Comparison of ENCODE assay signal across 8 mouse cellular contexts in genomic region chr2:38375606-38376304, GRCm38 (mm10). TPM values are rescaled to one million over a fixed set of nuclear protein-coding genes. Genes with fewer than 3 reads are reported as not detected.
DNase-seq lines count a peak whose midpoint lies in the region; ATAC-seq and TF ChIP-seq lines count a peak whose summit lies in the region.

No protein-coding gene starts in this region.

- H3K27ac ChIP-seq in liver, postnatal 0 days (ENCODE audit: low read depth): no peak overlapping the region

- H3K9me3 ChIP-seq in liver, postnatal 0 days (ENCODE audit: low read length): no peaks in the 10 kb centered on the region

- no peaks in the 10 kb centered on the region for H3K36me3 ChIP-seq in liver, postnatal 0 days (replicated peaks; ENCODE audit: insufficient read depth, low read length)

- 0 out of 2 replicates have a peak overlapping the region, but pooled peaks have one; percentile 36 for H3K4me2 ChIP-seq in liver, postnatal 0 days (ENCODE audit: low read depth, low read length)

- TF ChIP-seq CTCF in liver, postnatal 0 days (IDR thresholded peaks at IDR 0.05; ENCODE audit: low read depth): peak; percentile 94

- DNase-seq in CD4-positive helper T cell, adult 2 months (ENCODE audit: low read depth, low spot score): peak; percentile 32
- DNase-seq in MEL-GATA-1-ER (ENCODE audit: extremely low read depth, low read depth): peak; percentile 31
- peak; percentile 67 to 69 for DNase-seq in cerebellum, postnatal 36 days
- peak; percentile 49 for DNase-seq in gastrocnemius, postnatal 25 days
- DNase-seq in liver, postnatal 0 days: peak; percentile 74
- peak; percentile 71 for DNase-seq in ovary, postnatal 36 days (ENCODE audit: low spot score)
- no peak for DNase-seq in left cerebral cortex, adult 11 months (ENCODE audit: low spot score)

- ATAC-seq in inflammation-experienced regulatory T-cells, adult 6 months: peak; percentile 34
- ATAC-seq in liver, postnatal 0 days: peak; percentile 40; the same call in 1 of the 2 replicates

- WGBS in liver, postnatal 0 days (ENCODE audit: insufficient replicate concordance): 4% methylated on average over 20 of the region's 20 CpGs

- TF ChIP-seq EP300 in liver, postnatal 0 days (IDR thresholded peaks at IDR 0.05; ENCODE audit: low read depth): no peak

- H3K27me3 ChIP-seq in liver, postnatal 0 days (ENCODE audit: insufficient read depth, low read length): peaks cover 29% of the 10 kb centered on the region

- H3K9ac ChIP-seq in liver, postnatal 0 days (replicated peaks): no peak overlapping the region

- no peak overlapping the region for H3K4me3 ChIP-seq in liver, postnatal 0 days (ENCODE audit: low read depth, low read length)

- H3K4me1 ChIP-seq in liver, postnatal 0 days (ENCODE audit: insufficient read depth): peaks cover 8% of the 10 kb centered on the region

RNA-seq across cellular contexts. Expression of gene Lhx2, which starts 36.7 kb away (rescaled TPM):
- total RNA-seq in gastrocnemius, postnatal 25 days (2021): under 1 TPM; 0.13 to 0.38 TPM
- polyA plus RNA-seq in inflammation-experienced regulatory T-cells, adult 6 months (2017; shearing (Covaris generic)): under 1 TPM in 1 of 3 experiments, not detected in 2; 0.13 TPM
- 1.7 and 2.8 TPM in 2 replicates for polyA plus RNA-seq in liver, postnatal 0 days (2015; fragmentation: Nextera tagmentation; extraction: Ambion mirVana)
